ENCODE assay signal across 20 mouse cellular contexts in genomic region chr9:65073555-65073954, GRCm38 (mm10). TPM values are rescaled to one million over a fixed set of nuclear protein-coding genes. Genes with fewer than 3 reads are reported as not detected.
DNase-seq lines count a peak whose midpoint lies in the region; ATAC-seq and TF ChIP-seq lines count a peak whose summit lies in the region.
"Had no signal": no experiment of that assay in that cellular context is flagged by ENCODE, and none has a peak within 500 bp of the region (broad histone marks: within the 10 kb centered on the region; RNA-seq: fewer than 3 reads in every experiment).

No protein-coding gene starts in this region.

- no peak overlapping the region for H3K4me2 ChIP-seq in forebrain, embryonic 14.5 days (ENCODE audit: low read length)
- H3K4me2 ChIP-seq in forebrain, embryonic 11.5 days (ENCODE audit: low read depth, low read length, severe bottlenecking): no peak overlapping the region
- H3K4me2 ChIP-seq in liver, postnatal 0 days (ENCODE audit: low read depth, low read length): no peak overlapping the region
- no peak overlapping the region for H3K4me2 ChIP-seq in liver, embryonic 11.5 days
- H3K4me2 ChIP-seq: limb, embryonic 15.5 days; lung, embryonic 14.5 days; midbrain, embryonic 15.5 days had no signal

- WGBS in forebrain, embryonic 14.5 days: 77% methylated on average over 9 of the region's 9 CpGs
- WGBS in forebrain, embryonic 11.5 days: 81% methylated on average over 9 of the region's 9 CpGs
- WGBS in liver, postnatal 0 days (ENCODE audit: insufficient replicate concordance): 80% methylated on average over 9 of the region's 9 CpGs
- WGBS in liver, embryonic 11.5 days: 84% methylated on average over 9 of the region's 9 CpGs

- H3K27ac ChIP-seq in forebrain, embryonic 14.5 days (ENCODE audit: low read depth, low read length): no peak overlapping the region
- H3K27ac ChIP-seq in forebrain, embryonic 11.5 days (ENCODE audit: low read depth, low read length): no peak overlapping the region
- H3K27ac ChIP-seq in liver, postnatal 0 days (ENCODE audit: low read depth): peak overlapping the region; percentile 77
- no peak overlapping the region for H3K27ac ChIP-seq in liver, embryonic 11.5 days (ENCODE audit: low read depth, low read length)
- H3K27ac ChIP-seq: heart, adult 2 months; hindbrain, embryonic 10.5 days; kidney, postnatal 0 days; limb, embryonic 15.5 days; midbrain, embryonic 15.5 days had no signal

- H3K4me3 ChIP-seq in forebrain, embryonic 14.5 days (ENCODE audit: low read depth, low read length): no peak overlapping the region
- no peak overlapping the region for H3K4me3 ChIP-seq in forebrain, embryonic 11.5 days (ENCODE audit: low read depth, low read length)
- H3K4me3 ChIP-seq in liver, postnatal 0 days (ENCODE audit: low read depth, low read length): no peak overlapping the region
- no peak overlapping the region for H3K4me3 ChIP-seq in liver, embryonic 11.5 days (ENCODE audit: low read depth, low read length)
- H3K4me3 ChIP-seq: erythroblast, embryonic 14.5 days; gastrocnemius, adult 2 months; heart, adult 2 months; hindbrain, embryonic 10.5 days; limb, embryonic 15.5 days; midbrain, embryonic 15.5 days had no signal

- no peaks in the 10 kb centered on the region for H3K4me1 ChIP-seq in forebrain, embryonic 14.5 days (ENCODE audit: control insufficient read depth, insufficient read depth, low read length)
- H3K4me1 ChIP-seq in forebrain, embryonic 11.5 days (replicated peaks; ENCODE audit: control insufficient read depth, insufficient read depth, low read length): no peaks in the 10 kb centered on the region
- 0 out of 2 replicates have a peak, but pooled peaks cover 10% of the 10 kb centered on the region for H3K4me1 ChIP-seq in liver, postnatal 0 days (ENCODE audit: insufficient read depth)
- H3K4me1 ChIP-seq in liver, embryonic 11.5 days (replicated peaks; ENCODE audit: control insufficient read depth, insufficient read depth, low read length): peaks cover 4% of the 10 kb centered on the region; the same call in 1 of the 2 replicates
- H3K4me1 ChIP-seq: hindbrain, embryonic 10.5 days; limb, embryonic 15.5 days; midbrain, embryonic 15.5 days had no signal

- no peaks in the 10 kb centered on the region for H3K9me3 ChIP-seq in forebrain, embryonic 14.5 days (replicated peaks; ENCODE audit: control insufficient read depth, low read length)
- H3K9me3 ChIP-seq in forebrain, embryonic 11.5 days (ENCODE audit: control insufficient read depth, low read length): no peaks in the 10 kb centered on the region
- H3K9me3 ChIP-seq in liver, postnatal 0 days (ENCODE audit: low read length): no peaks in the 10 kb centered on the region
- no peaks in the 10 kb centered on the region for H3K9me3 ChIP-seq in liver, embryonic 11.5 days (ENCODE audit: control insufficient read depth, low read length)
- H3K9me3 ChIP-seq: hindbrain, embryonic 10.5 days; limb, embryonic 15.5 days; midbrain, embryonic 15.5 days had no signal

- no peak overlapping the region for H3K9ac ChIP-seq in forebrain, embryonic 14.5 days (ENCODE audit: low read length)
- H3K9ac ChIP-seq in forebrain, embryonic 11.5 days (ENCODE audit: low read length): no peak overlapping the region
- H3K9ac ChIP-seq in liver, postnatal 0 days (replicated peaks): no peak overlapping the region
- no peak overlapping the region for H3K9ac ChIP-seq in liver, embryonic 11.5 days (ENCODE audit: low read depth, low read length)
- H3K9ac ChIP-seq: forebrain, postnatal 0 days; limb, embryonic 15.5 days; lung, embryonic 14.5 days; midbrain, embryonic 15.5 days had no signal

- no peak for ATAC-seq in forebrain, embryonic 14.5 days
- ATAC-seq in forebrain, embryonic 11.5 days (replicated peaks; ENCODE audit: low FRiP score): no peak
- ATAC-seq in liver, postnatal 0 days: peak; percentile 18; the same call in 1 of the 2 replicates
- no peak for ATAC-seq in liver, embryonic 11.5 days (replicated peaks; ENCODE audit: low FRiP score)
- ATAC-seq: forebrain, postnatal 0 days; intestine, postnatal 0 days; midbrain, embryonic 15.5 days had no signal

- no peaks in the 10 kb centered on the region for H3K27me3 ChIP-seq in forebrain, embryonic 14.5 days (replicated peaks; ENCODE audit: control insufficient read depth, insufficient read depth, low read length)
- no peaks in the 10 kb centered on the region for H3K27me3 ChIP-seq in forebrain, embryonic 11.5 days (ENCODE audit: control insufficient read depth, insufficient read depth, low read length)
- H3K27me3 ChIP-seq in liver, postnatal 0 days (ENCODE audit: insufficient read depth, low read length): no peaks in the 10 kb centered on the region
- no peaks in the 10 kb centered on the region for H3K27me3 ChIP-seq in liver, embryonic 11.5 days (replicated peaks; ENCODE audit: control insufficient read depth, insufficient read depth, low read length)
- H3K27me3 ChIP-seq: limb, embryonic 15.5 days; midbrain, embryonic 15.5 days had no signal

- DNase-seq in forebrain, embryonic 14.5 days (ENCODE audit: low spot score): peak; percentile 3
- DNase-seq in forebrain, embryonic 11.5 days (ENCODE audit: low spot score): no peak
- peak; percentile 42 for DNase-seq in liver, postnatal 0 days
- DNase-seq in liver, embryonic 11.5 days (ENCODE audit: low spot score): no peak
- DNase-seq in embryo, embryonic 10.5 days (ENCODE audit: low spot score): peak; percentile 15
- peak; percentile 8 for DNase-seq in retina, postnatal 1 day
- DNase-seq in adrenal gland, postnatal 14 days: no peak
- no peak for DNase-seq in layer of hippocampus, postnatal 14 days (ENCODE audit: low spot score in 2 of 2)
- DNase-seq: adrenal gland, postnatal 10 days; cerebellum, adult 2 months; forebrain, postnatal 0 days; gastrocnemius, adult 2 months; heart, adult 2 months; lung, embryonic 14.5 days had no signal

- no peak for TF ChIP-seq EP300 in liver, postnatal 0 days (IDR thresholded peaks at IDR 0.05; ENCODE audit: low read depth)

- no peak for TF ChIP-seq CTCF in liver, postnatal 0 days (IDR thresholded peaks at IDR 0.05; ENCODE audit: low read depth)

- H3K36me3 ChIP-seq in forebrain, embryonic 14.5 days (ENCODE audit: control insufficient read depth, insufficient read depth, low read length): peaks cover 71% of the 10 kb centered on the region
- peaks cover 4% of the 10 kb centered on the region; the same call in 1 of the 2 replicates for H3K36me3 ChIP-seq in forebrain, embryonic 11.5 days (ENCODE audit: control insufficient read depth, insufficient read depth, low read length)
- peaks cover 62% of the 10 kb centered on the region for H3K36me3 ChIP-seq in liver, postnatal 0 days (replicated peaks; ENCODE audit: insufficient read depth, low read length)
- peaks cover 8% of the 10 kb centered on the region for H3K36me3 ChIP-seq in liver, embryonic 11.5 days (ENCODE audit: control insufficient read depth, insufficient read depth, low read length)

RNA-seq across cellular contexts. Expression of gene Igdcc4, which starts 27.7 kb away (rescaled TPM):
- 8.9 and 13.4 TPM in 2 replicates for polyA plus RNA-seq in forebrain, embryonic 14.5 days (2014; fragmentation: Nextera tagmentation; extraction: Ambion mirVana)
- 14.9 and 15.8 TPM in 2 replicates for polyA plus RNA-seq in forebrain, embryonic 11.5 days (2014; fragmentation: Nextera tagmentation; extraction: Ambion mirVana)
- polyA plus RNA-seq in liver, postnatal 0 days (2015; fragmentation: Nextera tagmentation; extraction: Ambion mirVana): 5.8 and 6.0 TPM in 2 replicates
- polyA plus RNA-seq in liver, embryonic 11.5 days (2014; fragmentation: Nextera tagmentation; extraction: Ambion mirVana): 12.0 and 15.0 TPM in 2 replicates
- 18.3 and 23.2 TPM in 2 replicates for total RNA-seq in adrenal gland, postnatal 14 days (2021)
- 10 to 100 TPM; 26.1 to 30.4 TPM for total RNA-seq in layer of hippocampus, postnatal 14 days (2021)
- polyA plus RNA-seq: erythroblast, embryonic 14.5 days had no signal

RNA-seq across cellular contexts. Expression of gene Dpp8, which starts 41.3 kb away (rescaled TPM):
- polyA plus RNA-seq in forebrain, embryonic 14.5 days (2014; fragmentation: Nextera tagmentation; extraction: Ambion mirVana): 36.3 and 37.3 TPM in 2 replicates
- polyA plus RNA-seq in forebrain, embryonic 11.5 days (2014; fragmentation: Nextera tagmentation; extraction: Ambion mirVana): 43.9 and 44.8 TPM in 2 replicates
- polyA plus RNA-seq in liver, postnatal 0 days (2015; fragmentation: Nextera tagmentation; extraction: Ambion mirVana): 9.2 and 10.6 TPM in 2 replicates
- 30.9 and 36.7 TPM in 2 replicates for polyA plus RNA-seq in liver, embryonic 11.5 days (2014; fragmentation: Nextera tagmentation; extraction: Ambion mirVana)
- total RNA-seq in adrenal gland, postnatal 14 days (2021): 86.9 and 89.5 TPM in 2 replicates
- total RNA-seq in layer of hippocampus, postnatal 14 days (2021): 100 to 1,000 TPM; 136 to 151 TPM

RNA-seq across cellular contexts. Expression of gene Hacd3, which starts 52.1 kb away (rescaled TPM):
- polyA plus RNA-seq in forebrain, embryonic 14.5 days (2014; fragmentation: Nextera tagmentation; extraction: Ambion mirVana): 67.4 and 86.3 TPM in 2 replicates
- polyA plus RNA-seq in forebrain, embryonic 11.5 days (2014; fragmentation: Nextera tagmentation; extraction: Ambion mirVana): 111 and 120 TPM in 2 replicates
- 98.6 and 108 TPM in 2 replicates for polyA plus RNA-seq in liver, postnatal 0 days (2015; fragmentation: Nextera tagmentation; extraction: Ambion mirVana)
- polyA plus RNA-seq in liver, embryonic 11.5 days (2014; fragmentation: Nextera tagmentation; extraction: Ambion mirVana): 83.6 and 95.4 TPM in 2 replicates
- total RNA-seq in adrenal gland, postnatal 14 days (2021): 179 and 191 TPM in 2 replicates
- total RNA-seq in layer of hippocampus, postnatal 14 days (2021): 100 to 1,000 TPM; 161 to 165 TPM

Comparison
In these comparisons a context has a peak if more than half of its experiments do, and no peak if none do; other contexts are left out.
1. DNase-seq: peak in forebrain, embryonic 14.5 days (single experiment), liver, postnatal 0 days (single experiment), embryo, embryonic 10.5 days (single experiment) and retina, postnatal 1 day (single experiment); none in forebrain, embryonic 11.5 days (single experiment), liver, embryonic 11.5 days (single experiment), adrenal gland, postnatal 14 days (single experiment) and layer of hippocampus, postnatal 14 days (0 of 2).